In the genomic region with DNA sequence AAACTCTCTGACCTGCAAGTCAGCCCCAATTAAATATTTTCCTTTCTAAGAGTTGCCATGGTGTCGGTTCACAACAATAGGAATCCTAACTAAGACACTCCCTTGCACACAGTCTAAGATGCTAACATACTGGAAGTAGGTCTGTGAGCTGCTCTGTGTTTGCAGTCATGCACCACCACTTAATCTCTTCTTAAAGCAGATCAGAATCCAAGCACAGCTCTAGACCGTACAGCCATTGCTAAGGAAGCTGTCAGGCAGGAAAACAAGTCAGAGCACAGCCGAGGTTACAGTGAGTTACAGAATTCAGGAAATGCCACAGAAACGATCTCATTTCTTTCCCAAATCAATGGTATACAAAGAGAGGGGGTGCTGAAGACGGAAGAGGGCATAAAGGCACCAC, we compare ENCODE assay signal across 9 mouse cellular contexts.
A peak's percentile ranks its signal among the peaks of the same experiment; 100 is the strongest.
DNase-seq lines count a peak whose midpoint lies in the region; ATAC-seq and TF ChIP-seq lines count a peak whose summit lies in the region.
"Had no signal": no experiment of that assay in that cellular context is flagged by ENCODE, and none has a peak within 500 bp of the region (broad histone marks: within the 10 kb centered on the region; RNA-seq: fewer than 3 reads in every experiment).

No protein-coding gene starts in this region.

- TF ChIP-seq POLR2A in thymus, adult 2 months (IDR thresholded peaks at IDR 0.05; ENCODE audit: control insufficient read depth, extremely low read depth, insufficient read depth, low read length, poor library complexity): no peak

- TF ChIP-seq CTCF in kidney, postnatal 0 days (IDR thresholded peaks at IDR 0.05; ENCODE audit: low read depth): no peak
- TF ChIP-seq CTCF in thymus, adult 2 months (IDR thresholded peaks at IDR 0.05; ENCODE audit: borderline replicate concordance, control insufficient read depth, extremely low read depth, insufficient read depth, low read length, poor library complexity): no peak

- WGBS in kidney, postnatal 0 days: 46% methylated on average over 5 of the region's 5 CpGs
- WGBS in embryonic facial prominence, embryonic 15.5 days: 41% methylated on average over 5 of the region's 5 CpGs
- WGBS in forebrain, embryonic 16.5 days: 24% methylated on average over 5 of the region's 5 CpGs
- WGBS in midbrain, embryonic 16.5 days: 14% methylated on average over 5 of the region's 5 CpGs
- WGBS in thymus, adult 2 months: 87% methylated on average over 5 of the region's 5 CpGs

- no peak overlapping the region for H3K4me3 ChIP-seq in kidney, postnatal 0 days (replicated peaks; ENCODE audit: low read depth, low read length)
- H3K4me3 ChIP-seq in embryonic facial prominence, embryonic 15.5 days (replicated peaks): no peak overlapping the region
- H3K4me3 ChIP-seq in forebrain, embryonic 16.5 days (replicated peaks; ENCODE audit: low read length): no peak overlapping the region
- H3K4me3 ChIP-seq in midbrain, embryonic 16.5 days (ENCODE audit: low read depth, low read length): no peak overlapping the region
- no peak overlapping the region for H3K4me3 ChIP-seq in thymus, adult 2 months (ENCODE audit: control insufficient read depth, insufficient read depth, low read length)
- H3K4me3 ChIP-seq: liver, embryonic 15.5 days had no signal

- H3K4me2 ChIP-seq in kidney, postnatal 0 days (ENCODE audit: low read length): no peak overlapping the region
- no peak overlapping the region for H3K4me2 ChIP-seq in embryonic facial prominence, embryonic 15.5 days (replicated peaks)
- H3K4me2 ChIP-seq in forebrain, embryonic 16.5 days (ENCODE audit: low read length): no peak overlapping the region; the same call in 1 of the 2 replicates
- peak overlapping the region; percentile 36 for H3K4me2 ChIP-seq in midbrain, embryonic 16.5 days (ENCODE audit: low read length)
- H3K4me2 ChIP-seq: liver, embryonic 15.5 days had no signal

- H3K9ac ChIP-seq in kidney, postnatal 0 days (ENCODE audit: low read depth, low read length): no peak overlapping the region
- H3K9ac ChIP-seq in embryonic facial prominence, embryonic 15.5 days: no peak overlapping the region
- no peak overlapping the region for H3K9ac ChIP-seq in forebrain, embryonic 16.5 days (replicated peaks; ENCODE audit: low read depth, low read length)
- H3K9ac ChIP-seq in midbrain, embryonic 16.5 days (ENCODE audit: low read depth, low read length): peak overlapping the region; percentile 33; the same call in 1 of the 2 replicates
- H3K9ac ChIP-seq: liver, embryonic 15.5 days had no signal

- no peaks in the 10 kb centered on the region for H3K9me3 ChIP-seq in kidney, postnatal 0 days (replicated peaks; ENCODE audit: low read length)
- H3K9me3 ChIP-seq in embryonic facial prominence, embryonic 15.5 days (replicated peaks): no peaks in the 10 kb centered on the region
- H3K9me3 ChIP-seq in forebrain, embryonic 16.5 days (ENCODE audit: control insufficient read depth, low read length): no peaks in the 10 kb centered on the region
- no peaks in the 10 kb centered on the region for H3K9me3 ChIP-seq in midbrain, embryonic 16.5 days (replicated peaks; ENCODE audit: control insufficient read depth, low read length, poor library complexity, severe bottlenecking)
- H3K9me3 ChIP-seq: liver, embryonic 15.5 days had no signal

- DNase-seq in kidney, postnatal 0 days (ENCODE audit: low spot score): peak; percentile 53
- no peak for DNase-seq in kidney, postnatal 10 days
- no peak for DNase-seq in thymus, adult 2 months
- DNase-seq: cerebellum, adult 11-12 months had no signal

- peak overlapping the region; percentile 75 for H3K27ac ChIP-seq in kidney, postnatal 0 days
- 0 out of 2 replicates have a peak overlapping the region, but pooled peaks have one; percentile 29 for H3K27ac ChIP-seq in embryonic facial prominence, embryonic 15.5 days (replicated peaks)
- H3K27ac ChIP-seq in forebrain, embryonic 16.5 days (ENCODE audit: low read length): peak overlapping the region; percentile 65
- H3K27ac ChIP-seq in midbrain, embryonic 16.5 days (ENCODE audit: low read length): peak overlapping the region; percentile 73
- H3K27ac ChIP-seq in thymus, adult 2 months (ENCODE audit: control insufficient read depth, insufficient read depth, low read length): no peak overlapping the region
- H3K27ac ChIP-seq: liver, embryonic 15.5 days had no signal

- H3K4me1 ChIP-seq in kidney, postnatal 0 days (replicated peaks; ENCODE audit: insufficient read depth, low read length): 0 out of 2 replicates have a peak, but pooled peaks cover 6% of the 10 kb centered on the region
- H3K4me1 ChIP-seq in embryonic facial prominence, embryonic 15.5 days: peaks cover 5% of the 10 kb centered on the region; the same call in 1 of the 2 replicates
- H3K4me1 ChIP-seq in forebrain, embryonic 16.5 days (replicated peaks; ENCODE audit: control insufficient read depth, insufficient read depth, low read length): peaks cover 12% of the 10 kb centered on the region
- H3K4me1 ChIP-seq in midbrain, embryonic 16.5 days (ENCODE audit: control insufficient read depth, insufficient read depth, low read length): peaks cover 15% of the 10 kb centered on the region
- H3K4me1 ChIP-seq in thymus, adult 2 months (replicated peaks; ENCODE audit: control insufficient read depth, insufficient read depth, low read length): no peaks in the 10 kb centered on the region
- H3K4me1 ChIP-seq: liver, embryonic 15.5 days had no signal

- 0 out of 2 replicates have a peak, but pooled peaks cover under 1% of the 10 kb centered on the region for H3K36me3 ChIP-seq in kidney, postnatal 0 days (ENCODE audit: insufficient read depth, low read length)
- H3K36me3 ChIP-seq in embryonic facial prominence, embryonic 15.5 days: no peaks in the 10 kb centered on the region
- H3K36me3 ChIP-seq in forebrain, embryonic 16.5 days (ENCODE audit: control insufficient read depth, insufficient read depth): no peaks in the 10 kb centered on the region
- H3K36me3 ChIP-seq in midbrain, embryonic 16.5 days (ENCODE audit: control insufficient read depth, insufficient read depth, low read length): no peaks in the 10 kb centered on the region
- no peaks in the 10 kb centered on the region for H3K36me3 ChIP-seq in thymus, adult 2 months (ENCODE audit: control insufficient read depth, insufficient read depth, low read length)

- H3K27me3 ChIP-seq in kidney, postnatal 0 days (ENCODE audit: insufficient read depth, low read length): no peaks in the 10 kb centered on the region
- H3K27me3 ChIP-seq in embryonic facial prominence, embryonic 15.5 days: no peaks in the 10 kb centered on the region
- H3K27me3 ChIP-seq in forebrain, embryonic 16.5 days (replicated peaks; ENCODE audit: control insufficient read depth, insufficient read depth, low read length): no peaks in the 10 kb centered on the region
- no peaks in the 10 kb centered on the region for H3K27me3 ChIP-seq in midbrain, embryonic 16.5 days (ENCODE audit: control insufficient read depth, insufficient read depth, low read depth, low read length)
- no peaks in the 10 kb centered on the region for H3K27me3 ChIP-seq in thymus, adult 2 months (ENCODE audit: control insufficient read depth, insufficient read depth, low read length)
- H3K27me3 ChIP-seq: liver, embryonic 15.5 days had no signal

- ATAC-seq in kidney, postnatal 0 days (replicated peaks; ENCODE audit: low FRiP score, low read depth): no peak
- peak; percentile 34; the same call in 1 of the 2 replicates for ATAC-seq in embryonic facial prominence, embryonic 15.5 days (ENCODE audit: insufficient number of reproducible peaks, low FRiP score, low TSS enrichment, low read depth)
- peak; percentile 59; the same call in 1 of the 2 replicates for ATAC-seq in forebrain, embryonic 16.5 days
- ATAC-seq in midbrain, embryonic 16.5 days: peak; percentile 83
- ATAC-seq in monocyte, adult 5-6 weeks (replicated peaks; ENCODE audit: insufficient number of reproducible peaks, low FRiP score, low TSS enrichment, poor library complexity, severe bottlenecking): no peak

Comparison
In these comparisons a context has a peak if more than half of its experiments do, and no peak if none do; other contexts are left out.
1. ATAC-seq: peak in embryonic facial prominence, embryonic 15.5 days (single experiment), forebrain, embryonic 16.5 days (single experiment) and midbrain, embryonic 16.5 days (single experiment); none in kidney, postnatal 0 days (single experiment) and monocyte, adult 5-6 weeks (single experiment).